Mouse (Mus musculus) CH12F3 (cell line): Measurements from ENCODE around the gene Kdm2b.

Source experiments
- in situ Hi-C: fragments of 300-500 bp; cut with MboI; formaldehyde crosslinking; loops from 2 replicates; pipeline ENCODE4 v1.14.3; 2020; ENCODE audit warnings: low sequenced_read_pairs

Gene Kdm2b

GRCm38 (mm10) chr5:122989551-122990330 is at the start of gene Kdm2b:
Gene Kdm2b (minus strand): TSS chr5:122989823.
- in situ Hi-C loops, result no loop called here

DNA sequence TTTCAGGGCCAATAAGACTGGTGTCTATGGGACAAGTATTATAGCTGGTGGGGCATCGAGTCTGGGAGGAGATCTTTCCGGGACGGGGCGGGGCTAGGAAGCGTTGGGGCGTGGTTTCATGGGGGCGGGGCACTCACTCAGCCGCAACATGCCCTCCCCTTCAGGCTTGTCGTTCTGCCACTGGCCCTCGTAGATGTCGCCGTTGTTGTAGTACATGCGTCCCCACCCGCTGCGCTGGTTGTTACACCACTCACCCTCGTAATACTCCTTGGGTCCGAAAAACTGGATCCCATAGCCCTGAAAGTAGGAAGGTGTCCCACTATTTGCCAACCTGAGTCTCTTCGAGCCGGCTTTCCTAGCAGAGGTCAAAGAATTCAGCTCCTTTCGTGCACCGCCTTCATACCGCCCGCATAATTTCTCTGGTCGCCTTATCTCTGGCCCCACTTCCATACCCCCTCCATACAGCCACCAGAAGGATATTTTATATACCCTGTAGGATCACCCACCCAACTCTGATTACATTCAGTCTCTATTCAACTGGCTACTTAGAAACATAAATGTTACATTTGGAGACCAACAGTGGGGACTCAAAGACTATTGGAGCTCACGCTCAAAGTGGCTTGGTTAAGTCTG is 49.6 kb upstream of the Kdm2b start:
- in situ Hi-C loops, result no loop called here

GRCm38 (mm10) chr5:123038115-123038514 is 48.5 kb upstream of the Kdm2b start:
- in situ Hi-C loops, result no loop called here

DNA sequence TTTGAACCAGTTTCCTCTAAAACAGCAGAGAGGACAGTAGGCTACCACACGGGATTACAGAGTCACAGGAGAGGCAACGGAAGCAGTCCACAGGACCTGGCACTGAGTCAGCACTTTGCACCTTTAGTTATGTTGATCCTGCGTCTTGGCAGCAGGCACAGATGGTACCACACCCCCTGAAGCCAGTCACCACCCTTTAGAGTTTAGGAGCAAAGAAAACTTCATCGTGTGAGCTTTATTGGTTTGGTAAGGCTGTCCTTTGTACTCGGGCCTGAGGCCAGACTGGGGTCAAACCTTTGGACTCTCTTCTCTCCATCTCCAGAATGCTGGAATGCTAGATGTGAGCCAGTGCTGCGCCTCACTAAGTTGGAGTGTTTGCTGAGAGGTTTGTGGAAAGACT is 45.9 kb upstream of the Kdm2b start:
- in situ Hi-C loops, result no loop called here

DNA sequence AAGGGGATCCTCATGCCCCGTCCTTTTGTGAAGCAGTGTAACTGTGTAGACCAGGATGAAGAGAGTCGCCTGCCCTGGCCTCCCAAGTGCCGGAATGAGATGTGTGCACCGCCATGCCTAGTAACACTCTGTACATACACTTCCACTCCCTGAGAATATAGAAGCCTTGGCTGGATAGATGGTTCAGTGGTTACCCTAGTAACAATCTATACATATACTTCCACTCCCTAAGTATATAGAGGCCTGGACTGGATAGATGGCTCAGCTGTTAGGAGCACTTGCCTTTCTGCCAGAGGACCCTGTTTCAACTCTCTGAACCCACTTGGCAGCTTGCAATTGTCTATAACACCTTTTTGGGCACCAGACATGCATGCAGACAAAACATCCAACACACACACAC is 45.5 kb upstream of the Kdm2b start:
- in situ Hi-C loops, result no loop called here

- in situ Hi-C loops, result no loop called here
Observed at GRCm38 (mm10) chr5:123033646-123034160, 44.1 kb upstream of the Kdm2b start.

DNA sequence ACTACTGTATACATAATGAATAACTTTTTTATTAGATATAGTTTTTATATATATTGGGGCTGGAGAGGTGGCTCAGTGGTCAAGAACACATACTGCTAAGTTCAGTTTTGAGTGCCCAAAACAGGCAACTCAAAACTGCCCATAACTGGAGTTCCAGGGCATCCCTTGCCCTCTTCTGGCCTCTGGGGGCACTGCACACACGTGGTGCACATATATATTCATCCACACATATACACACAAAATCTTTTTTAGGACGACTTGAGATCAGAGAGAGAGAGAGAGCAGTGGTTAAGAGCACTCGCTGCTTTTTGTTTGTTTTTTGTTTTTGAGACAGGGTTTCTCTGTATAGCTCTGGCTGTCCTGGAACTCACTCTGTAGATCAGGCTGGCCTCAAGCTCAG is 41.7 kb upstream of the Kdm2b start:
- in situ Hi-C loops, result no loop called here

- in situ Hi-C loops, result no loop called here
Observed at GRCm38 (mm10) chr5:123029729-123030128, 40.1 kb upstream of the Kdm2b start.

DNA sequence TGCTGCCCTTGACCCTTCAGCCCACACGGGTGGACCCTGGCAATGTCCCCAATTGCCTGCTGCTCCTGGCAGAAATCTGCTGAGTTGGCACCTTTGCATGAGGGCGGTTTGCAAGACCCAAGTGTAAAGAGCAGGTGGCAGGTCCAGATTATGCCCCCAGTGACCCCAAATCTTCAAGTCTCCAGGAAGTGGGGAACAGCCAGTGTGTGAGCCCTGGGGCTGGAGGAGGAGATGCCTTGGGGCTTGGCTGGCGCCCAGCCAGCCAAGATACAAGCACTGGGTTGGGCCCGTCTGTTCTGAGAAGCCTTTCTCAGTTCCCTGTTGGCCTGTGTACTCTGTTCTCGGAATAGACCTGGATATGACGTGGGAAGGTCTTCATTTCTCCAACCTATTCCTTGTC is 37.8 kb upstream of the Kdm2b start:
- in situ Hi-C loops, result no loop called here

GRCm38 (mm10) chr5:123026414-123026813 is 36.8 kb upstream of the Kdm2b start:
- in situ Hi-C loops, result no loop called here

DNA sequence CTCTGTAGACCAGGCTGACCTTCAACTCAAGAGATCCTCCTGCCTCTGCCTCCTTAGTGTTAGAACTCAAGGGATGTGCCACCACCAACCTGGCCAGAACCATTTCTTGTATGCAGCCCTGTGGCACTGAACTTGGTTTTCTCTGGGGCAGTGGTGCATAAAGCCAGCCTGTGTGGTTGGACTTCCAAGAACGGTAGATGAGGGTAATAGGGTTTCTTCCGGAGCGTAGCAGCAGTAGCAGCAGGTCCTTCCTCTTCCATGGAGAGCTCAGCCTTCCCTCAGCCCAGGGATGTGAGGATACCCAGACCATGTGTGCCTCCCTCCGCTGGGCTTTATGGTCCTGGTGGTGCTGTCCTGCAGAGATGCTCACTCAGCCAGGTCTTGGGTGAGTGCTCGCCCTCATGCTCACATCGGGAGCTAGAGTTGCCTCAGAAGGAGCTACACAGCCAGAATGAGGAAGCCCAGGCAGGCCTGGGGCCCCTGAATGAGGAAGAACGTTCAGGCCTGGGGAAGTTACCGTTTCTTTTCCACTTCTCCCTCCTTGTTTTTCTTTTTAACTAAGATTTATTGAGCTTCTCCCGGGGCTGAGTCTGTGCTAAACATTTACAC is 35.4 kb upstream of the Kdm2b start:
- in situ Hi-C loops, result no loop called here

DNA sequence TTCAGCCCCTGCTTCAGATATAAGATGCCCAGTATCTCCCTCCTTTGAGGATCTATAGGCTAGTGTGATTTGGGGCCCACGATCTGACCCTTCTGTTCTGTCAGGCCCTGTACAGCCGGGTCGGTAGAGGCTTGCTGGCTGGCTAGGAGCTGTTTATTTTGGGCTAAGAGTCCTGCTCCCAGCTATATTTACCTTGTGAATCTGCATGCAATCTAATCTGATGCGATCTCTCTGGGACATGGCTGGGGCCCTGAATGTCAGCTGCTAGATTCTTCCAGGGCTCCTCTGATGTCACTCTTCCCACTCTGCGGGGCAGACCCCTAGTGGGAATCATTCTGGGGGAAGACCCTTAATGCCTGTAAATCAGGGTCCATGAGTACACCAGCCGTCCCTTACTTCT is 34.7 kb upstream of the Kdm2b start:
- in situ Hi-C loops, result no loop called here

DNA sequence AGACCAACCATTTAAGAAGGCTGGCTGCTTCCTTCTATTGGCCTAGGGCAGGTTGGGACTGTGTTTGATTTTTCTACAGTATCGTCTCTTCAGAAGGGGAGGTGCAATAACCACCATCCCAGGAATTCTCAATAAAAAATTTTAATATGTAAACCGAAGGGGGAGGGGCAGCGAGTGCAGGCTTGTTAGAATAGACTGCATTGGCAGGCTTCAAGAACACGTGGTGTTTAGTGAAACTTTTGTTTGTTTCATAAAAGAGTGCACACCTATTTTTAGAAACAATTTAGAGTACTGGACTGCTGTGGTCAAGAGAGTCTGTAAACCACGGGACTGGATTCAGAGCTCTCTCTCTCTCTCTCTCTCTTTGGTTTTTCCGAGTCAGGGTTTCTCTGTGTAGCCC is 33.4 kb upstream of the Kdm2b start:
- in situ Hi-C loops, result no loop called here

DNA sequence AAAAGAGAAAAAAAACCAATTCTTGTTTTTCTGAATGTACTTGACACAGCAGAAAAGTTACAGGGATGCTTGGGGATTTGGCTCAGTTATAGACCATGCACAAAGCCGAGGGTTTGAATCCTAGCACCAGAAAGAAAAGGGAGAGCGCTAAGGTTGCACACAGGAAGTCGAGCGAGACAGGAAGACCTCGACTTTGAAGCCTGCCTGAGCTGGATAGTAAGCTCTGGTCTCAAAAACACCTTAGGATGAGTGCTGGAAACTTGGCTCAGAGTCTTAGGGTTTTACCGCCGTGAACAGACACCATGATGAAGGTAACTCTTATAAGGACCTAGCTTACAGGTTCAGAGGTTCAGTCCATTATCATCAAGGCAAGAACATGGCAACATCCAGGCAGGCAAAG is 31.8 kb upstream of the Kdm2b start:
- in situ Hi-C loops, result no loop called here

- in situ Hi-C loops, result no loop called here
Observed at GRCm38 (mm10) chr5:123020426-123020825, 30.8 kb upstream of the Kdm2b start.

DNA sequence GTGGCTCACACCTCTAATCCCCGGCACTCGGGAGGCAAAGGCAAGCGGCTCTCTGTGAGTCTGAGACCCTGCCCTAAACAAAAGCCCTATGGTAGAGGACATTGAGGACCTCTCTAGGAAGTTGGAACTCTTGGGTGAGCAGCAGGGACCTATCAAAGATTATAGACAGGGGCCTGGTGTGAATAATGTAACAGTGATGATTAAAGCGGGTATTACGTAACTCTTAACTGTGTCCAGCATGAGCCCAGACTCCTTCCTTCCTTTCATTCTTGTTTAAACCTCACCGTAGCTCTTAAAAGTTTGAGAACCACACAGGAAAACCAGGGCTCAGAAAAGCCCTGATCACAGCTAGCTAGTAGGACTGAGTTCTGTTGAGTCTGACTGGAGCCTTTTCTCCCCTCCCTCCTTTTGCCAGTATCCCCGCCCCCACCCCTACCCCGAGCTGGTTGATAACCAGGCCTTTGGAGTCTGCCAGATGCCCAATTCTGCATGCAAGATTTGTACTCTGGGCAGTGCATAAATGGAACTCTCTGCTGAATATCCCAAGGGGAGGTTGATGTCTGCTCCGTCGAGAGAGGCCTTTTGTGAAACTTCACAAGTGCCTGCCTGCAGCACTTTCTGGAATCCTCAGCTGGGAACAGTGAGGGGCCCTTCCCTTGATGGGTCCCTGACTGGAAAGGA is 29.9 kb upstream of the Kdm2b start:
- in situ Hi-C loops, result no loop called here

DNA sequence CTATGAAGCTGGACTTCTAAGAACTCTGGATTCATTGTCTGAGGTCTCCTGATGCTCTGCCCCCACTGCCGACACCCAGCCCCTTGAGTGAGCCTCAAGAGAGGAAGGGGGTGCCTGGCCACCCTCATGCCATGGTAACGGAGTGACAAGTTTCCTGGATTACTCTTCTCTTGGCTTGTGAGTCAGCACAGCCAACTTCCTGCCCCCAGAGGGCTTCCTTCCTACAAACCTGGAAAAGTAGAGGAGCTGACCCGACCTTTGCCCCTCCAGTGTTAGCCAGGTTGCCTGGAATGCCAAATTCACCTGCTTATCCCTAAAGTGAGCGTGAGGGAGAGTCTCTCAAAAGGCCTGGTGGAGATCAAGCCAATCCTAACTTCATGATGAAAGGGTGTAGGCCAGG is 27.9 kb upstream of the Kdm2b start:
- in situ Hi-C loops, result no loop called here

GRCm38 (mm10) chr5:123015915-123016314 is 26.3 kb upstream of the Kdm2b start:
- in situ Hi-C loops, result no loop called here

DNA sequence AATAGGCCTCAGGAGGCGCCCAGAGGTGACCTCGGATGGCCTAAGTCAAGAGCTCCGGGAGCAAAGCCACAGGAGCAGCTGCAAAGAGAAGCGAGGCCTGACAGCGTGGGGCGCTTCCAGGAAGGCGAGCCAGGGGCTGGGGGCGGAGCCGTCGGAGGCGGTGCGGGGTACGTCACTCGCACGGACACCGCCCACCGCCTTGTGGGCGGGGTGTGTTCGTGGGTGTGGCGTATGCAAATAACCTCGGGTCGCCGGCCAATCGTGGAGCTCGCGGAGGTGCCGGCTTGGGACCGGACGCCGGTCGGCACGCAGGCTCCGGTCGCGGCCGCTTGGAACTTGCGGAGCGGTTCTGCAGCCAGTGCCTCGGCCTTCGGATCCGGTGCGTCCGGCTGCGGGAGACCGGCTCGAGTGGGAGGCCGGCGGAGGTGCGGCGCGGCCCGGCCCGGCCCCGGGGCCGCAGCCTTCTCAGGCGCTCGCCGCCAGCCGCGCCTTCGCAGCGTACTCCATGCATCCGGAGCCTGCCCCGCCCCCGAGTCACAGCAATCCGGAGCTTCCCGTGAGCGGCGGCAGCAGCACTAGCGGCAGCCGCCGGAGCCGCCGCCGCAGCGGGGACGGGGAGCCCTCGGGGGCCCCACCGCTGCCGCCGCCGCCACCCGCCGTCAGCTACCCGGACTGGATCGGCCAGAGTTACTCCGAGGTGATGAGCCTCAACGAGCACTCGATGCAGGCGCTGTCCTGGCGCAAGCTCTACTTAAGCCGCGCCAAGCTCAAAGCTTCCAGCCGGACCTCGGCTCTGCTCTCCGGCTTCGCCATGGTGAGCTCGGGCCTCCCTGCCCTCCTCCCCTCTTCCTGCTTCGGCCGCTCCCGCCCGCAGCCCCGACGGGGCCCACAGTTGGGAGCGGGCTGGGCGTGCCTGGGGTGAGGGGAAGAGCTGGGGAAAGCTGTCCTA is 25.4 kb upstream of the Kdm2b start, which contains the start of gene Orai1:
Orai1 (plus strand) TSS at position 322 of the 949 bp plus-strand sequence.
- in situ Hi-C loops, result no loop called here

GRCm38 (mm10) chr5:123013599-123014315 is 24.1 kb upstream of the Kdm2b start:
- in situ Hi-C loops, result no loop called here
